Mouse (Mus musculus) spleen, adult 2 months (tissue): ENCODE results near the gene Ythdf1.

Experiments used
- CTCF ChIP-seq: fragments of 200-500 bp; IDR thresholded peaks from 2 replicates; pipeline ENCODE4 v1.5.1; 2011; ENCODE audit warnings: mild to moderate bottlenecking, inconsistent platforms; ENCODE audit not compliant: insufficient read depth, insufficient read length, insufficient replicate concordance; ENCODE audit errors: extremely low read depth
- POLR2A ChIP-seq: fragments of 200-500 bp; IDR thresholded peaks from 2 replicates; pipeline ENCODE4 v1.6.1; 2011; ENCODE audit warnings: low read depth, low read length, inconsistent platforms

DNA sequence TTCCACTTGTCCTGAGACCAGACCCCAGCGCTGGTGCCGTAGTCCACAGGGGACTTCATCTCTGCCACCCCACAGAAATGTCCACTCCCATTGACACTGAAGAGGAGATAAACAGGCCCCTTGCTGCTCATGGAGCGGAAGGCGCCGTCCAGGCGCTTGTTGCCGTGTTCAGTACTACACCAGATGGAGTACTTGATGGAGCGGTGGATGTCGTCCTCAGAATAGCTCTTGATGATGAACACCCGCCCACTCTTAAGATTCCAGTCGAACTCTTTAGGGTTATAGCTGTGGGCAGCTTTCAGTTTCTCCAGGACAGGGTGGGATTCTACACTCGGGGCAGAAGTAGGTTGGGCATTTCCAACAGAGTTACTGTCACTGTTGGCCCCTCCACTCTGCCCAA lies 9.8 kb downstream of the Ythdf1 start:
- TF ChIP-seq POLR2A (no peak), CTCF (no peak)
